Mouse (Mus musculus) hindbrain, postnatal 0 days (tissue): Measurements from ENCODE around the gene Rexo4. TPM values are rescaled to one million over a fixed set of nuclear protein-coding genes. Genes with fewer than 3 reads are reported as not detected.

Source experiments
- ATAC-seq: fragments of 200-750 bp; cut with Nextera tagmentation; 2 replicates; pipeline ENCODE4 v1.8.0; 2017; ENCODE audit warnings: mild to moderate bottlenecking, moderate TSS enrichment, moderate library complexity
- DNase-seq: peaks from one replicate; pipeline ENCODE4 v3.0.0-alpha.2; 2015; ENCODE audit warnings: low spot score
- H3K27ac ChIP-seq: fragments of 300-500 bp; sonication (generic); 2 replicates; pipeline ENCODE4 v1.5.1; 2014; ENCODE audit warnings: mild to moderate bottlenecking
- H3K27me3 ChIP-seq: fragments of 300-500 bp; sonication (generic); 2 replicates; pipeline ENCODE4 v1.6.1; 2014; ENCODE audit warnings: low read length, mixed read lengths; ENCODE audit not compliant: insufficient read depth
- H3K36me3 ChIP-seq: fragments of 300-500 bp; sonication (generic); 2 replicates; pipeline ENCODE4 v1.6.1; 2014; ENCODE audit warnings: low read length, mixed read lengths; ENCODE audit not compliant: insufficient read depth
- H3K4me1 ChIP-seq: fragments of 300-500 bp; sonication (generic); 2 replicates; pipeline ENCODE4 v1.6.1; 2014; ENCODE audit warnings: antibody characterized with exemption, low read length, mixed read lengths; ENCODE audit not compliant: insufficient read depth
- H3K4me2 ChIP-seq: fragments of 300-500 bp; sonication (generic); 2 replicates; pipeline ENCODE4 v1.6.1; 2014; ENCODE audit warnings: low read depth, mild to moderate bottlenecking, low read length, moderate library complexity, mixed read lengths
- H3K4me3 ChIP-seq: fragments of 300-500 bp; sonication (generic); 2 replicates; pipeline ENCODE4 v1.5.1; 2014; ENCODE audit warnings: low read length
- H3K9ac ChIP-seq: fragments of 300-500 bp; sonication (generic); replicated peaks from 2 replicates; pipeline ENCODE4 v1.6.1; 2014; ENCODE audit warnings: mild to moderate bottlenecking, low read length, moderate library complexity, mixed read lengths
- H3K9me3 ChIP-seq: fragments of 300-500 bp; sonication (generic); 2 replicates; pipeline ENCODE4 v1.6.1; 2016; ENCODE audit warnings: low read length, mixed read lengths
- CTCF ChIP-seq: IDR thresholded peaks from 2 replicates; pipeline ENCODE4 v1.5.1; 2016; ENCODE audit warnings: antibody characterized with exemption, control low read depth, low read depth
- WGBS: fragments of 180-500 bp; shearing (Covaris S2); extraction: QIAGEN DNeasy Blood & Tissue Kit; methylation state at CpG from one replicate; pipeline ENCODE4 v1.1.7; 2014; 5-methylcytosine and 5-hydroxymethylcytosine counted together
- polyA plus RNA-seq: library from polyadenylated mRNA; unstranded; fragments of >200 nt; fragmentation: Nextera tagmentation; extraction: Ambion mirVana; gene quantifications from 2 replicates; pipeline ENCODE4 v1.2.1, GENCODE M21; 2015
- total RNA-seq: library from RNA; depleted of rRNA; stranded (reverse); fragments of >200 nt; gene quantifications from 2 replicates; pipeline ENCODE4 v1.2.3, GENCODE M21; 2014

The Rexo4 gene
- total and polyA plus RNA-seq, 2 experiments from 2014 or later, result 25.0 to 35.3 TPM

DNA sequence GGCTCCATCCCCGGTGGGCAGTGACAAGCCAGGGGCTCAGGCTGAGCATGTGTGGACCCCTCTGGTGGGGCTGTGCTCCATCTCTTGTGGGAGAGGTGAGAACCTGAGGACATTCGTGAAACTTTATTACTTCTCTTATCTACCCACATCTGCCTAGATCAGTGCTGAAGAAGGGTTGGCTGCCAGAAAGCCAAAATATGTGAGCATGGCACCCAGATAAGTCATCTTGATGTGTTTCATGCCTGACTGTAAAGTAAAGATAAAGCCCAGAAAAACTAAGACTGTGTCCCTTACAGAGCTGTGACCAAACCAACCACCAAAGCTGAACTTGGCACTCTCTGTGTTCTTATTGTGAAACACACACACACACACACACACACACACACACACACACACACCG, 29.8 kb upstream of the Rexo4 start:
- Histone ChIP-seq H3K9ac (no peak overlapping the region), H3K27me3 (no peaks in the 10 kb centered on the region), H3K4me2 (no peak overlapping the region), H3K9me3 (no peaks in the 10 kb centered on the region), H3K36me3 (no peaks in the 10 kb centered on the region), H3K4me1 (no peaks in the 10 kb centered on the region), H3K27ac (no peak overlapping the region), H3K4me3 (no peak overlapping the region)
- WGBS, result 84% methylated on average over 3 of the region's 3 CpGs
- DNase-seq (no peak), ATAC-seq (no peak)
- TF ChIP-seq CTCF, result no peak

DNA sequence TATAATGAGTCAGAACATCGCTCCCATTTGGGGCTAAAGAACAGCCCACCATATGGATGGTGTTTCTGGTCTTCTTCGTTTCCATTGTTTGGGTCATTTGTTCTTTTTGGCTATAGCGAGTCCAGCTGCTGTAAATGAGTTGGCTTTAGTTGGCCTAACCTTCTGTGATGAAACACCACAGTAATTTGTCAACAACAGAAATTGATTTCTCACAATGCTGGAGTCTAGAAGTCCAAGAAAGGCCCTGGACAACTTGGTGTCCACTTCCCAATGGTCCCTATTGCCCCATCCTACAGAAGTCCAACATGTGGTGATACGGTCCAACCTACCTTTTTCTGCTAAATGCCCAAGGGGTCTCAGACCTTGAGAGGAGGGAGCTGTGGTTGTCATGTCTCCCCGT, 20.5 kb upstream of the Rexo4 start:
- ATAC-seq (no peak), DNase-seq (no peak)
- TF ChIP-seq CTCF, result no peak
- Histone ChIP-seq H3K4me3 (no peak overlapping the region), H3K4me2 (no peak overlapping the region), H3K9me3 (no peaks in the 10 kb centered on the region), H3K4me1 (no peaks in the 10 kb centered on the region), H3K27ac (no peak overlapping the region), H3K9ac (no peak overlapping the region), H3K36me3 (no peaks in the 10 kb centered on the region), H3K27me3 (no peaks in the 10 kb centered on the region)
- WGBS, result 84% methylated on average over 5 of the region's 5 CpGs

DNA sequence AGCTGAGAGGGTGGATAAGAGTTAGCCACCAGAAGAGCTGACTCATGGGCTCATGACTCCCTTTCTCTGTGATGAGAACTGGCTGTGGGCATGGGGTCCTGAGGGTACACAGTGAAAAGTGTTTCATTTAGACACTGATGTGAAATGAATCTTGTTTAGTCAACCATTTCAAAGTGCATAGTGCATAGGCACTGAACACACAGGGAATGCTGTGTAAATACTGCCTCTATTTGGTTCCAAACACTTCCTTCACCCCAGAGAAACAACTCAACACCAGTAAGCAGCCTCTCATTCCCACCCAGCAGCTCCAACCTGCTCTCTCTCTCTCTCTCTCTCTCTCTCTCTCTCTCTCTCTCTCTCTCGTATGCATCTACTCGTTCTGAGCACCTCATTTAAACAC, 20.0 kb upstream of the Rexo4 start:
- H3K4me1 ChIP-seq, result no peaks in the 10 kb centered on the region
- 70% methylated on average over 2 of the region's 2 CpGs for WGBS
- H3K27ac ChIP-seq, result no peak overlapping the region
- no peaks in the 10 kb centered on the region for H3K36me3 ChIP-seq
- H3K27me3 ChIP-seq, result no peaks in the 10 kb centered on the region
- ATAC-seq, result no peak
- TF ChIP-seq CTCF, result no peak
- H3K4me3 ChIP-seq, result no peak overlapping the region
- H3K9me3 ChIP-seq, result no peaks in the 10 kb centered on the region
- H3K4me2 ChIP-seq, result no peak overlapping the region
- no peak for DNase-seq
- no peak overlapping the region for H3K9ac ChIP-seq

DNA sequence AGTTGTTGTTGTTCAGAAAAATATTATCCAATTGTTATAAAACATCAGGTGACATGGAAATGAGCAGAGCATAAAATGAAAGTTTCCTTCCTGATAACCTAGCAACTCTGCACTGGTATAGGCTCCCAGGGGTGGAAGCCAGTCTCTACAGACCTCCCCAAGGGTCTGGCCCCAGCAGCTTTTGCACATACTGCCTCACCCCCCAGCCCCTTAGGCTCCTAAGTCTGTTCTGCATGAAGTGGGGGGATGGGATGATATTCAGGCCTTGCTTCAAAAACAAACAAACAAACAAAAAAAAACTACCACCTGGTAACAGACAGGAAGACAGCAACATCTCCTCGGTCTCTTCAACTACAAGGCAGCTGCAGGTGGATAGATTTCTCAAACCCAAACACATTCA, 16.2 kb upstream of the Rexo4 start:
- H3K4me2 ChIP-seq, result no peak overlapping the region
- H3K9ac ChIP-seq, result no peak overlapping the region
- H3K36me3 ChIP-seq, result no peaks in the 10 kb centered on the region
- H3K27me3 ChIP-seq, result no peaks in the 10 kb centered on the region
- ATAC-seq (no peak), DNase-seq (no peak)
- no peaks in the 10 kb centered on the region for H3K9me3 ChIP-seq
- H3K4me1 ChIP-seq, result no peaks in the 10 kb centered on the region
- H3K4me3 ChIP-seq, result no peak overlapping the region
- no peak overlapping the region for H3K27ac ChIP-seq
- whole genome bisulfite sequencing, result 71% methylated on average over 1 of the region's 1 CpGs
- TF ChIP-seq CTCF, result no peak

DNA sequence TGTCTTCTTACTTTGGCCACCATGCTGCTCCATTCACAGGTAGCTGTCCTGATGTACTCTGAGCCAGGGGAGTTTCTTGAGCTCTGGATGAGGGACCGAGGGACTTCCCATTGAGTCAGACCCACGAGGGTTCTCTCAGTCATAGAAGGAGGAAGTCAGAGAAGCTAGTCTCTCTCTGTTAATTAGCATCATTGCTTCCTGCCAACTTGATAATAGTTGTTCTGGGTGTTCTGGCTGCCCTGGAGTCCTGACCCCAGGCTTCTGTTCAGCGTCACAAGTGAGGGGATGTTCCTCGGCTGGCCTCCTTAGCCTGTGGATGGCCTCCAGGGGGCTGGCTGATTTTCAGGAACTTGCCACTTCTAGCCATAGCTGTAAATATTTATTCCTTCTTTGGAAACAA, 9.8 kb upstream of the Rexo4 start:
- no peaks in the 10 kb centered on the region for H3K27me3 ChIP-seq
- H3K9me3 ChIP-seq, result no peaks in the 10 kb centered on the region
- H3K36me3 ChIP-seq, result no peaks in the 10 kb centered on the region
- DNase-seq (no peak), ATAC-seq (no peak)
- TF ChIP-seq CTCF, result no peak
- no peaks in the 10 kb centered on the region for H3K4me1 ChIP-seq
- no peak overlapping the region for H3K9ac ChIP-seq
- H3K27ac ChIP-seq, result no peak overlapping the region
- H3K4me2 ChIP-seq, result no peak overlapping the region
- WGBS, result 60% methylated on average over 4 of the region's 4 CpGs
- H3K4me3 ChIP-seq, result no peak overlapping the region

DNA sequence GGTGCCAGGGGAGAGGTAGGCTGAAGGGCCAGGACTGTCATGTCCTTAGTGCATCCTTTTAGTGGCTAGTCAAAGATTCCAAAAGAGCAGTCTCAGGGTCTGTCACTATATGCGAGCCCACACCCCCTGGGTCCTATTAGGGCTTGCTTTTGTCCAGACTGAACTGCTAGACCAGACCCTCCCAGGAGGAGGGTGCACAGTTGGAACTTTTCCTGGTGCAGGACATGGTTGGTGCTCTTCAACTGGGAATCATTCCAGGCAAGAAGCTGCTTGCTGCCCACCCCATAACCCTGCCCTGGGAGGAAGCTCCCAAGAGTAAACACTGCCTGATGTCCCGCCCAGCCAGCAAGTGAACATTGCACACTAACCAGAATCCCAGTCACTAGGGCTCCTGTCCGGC, 8.9 kb upstream of the Rexo4 start, which contains the start of gene Adamts13:
TSS of gene Adamts13 (plus strand) at position 301 of the 400 bp plus-strand sequence.
- no peaks in the 10 kb centered on the region for H3K4me1 ChIP-seq

DNA sequence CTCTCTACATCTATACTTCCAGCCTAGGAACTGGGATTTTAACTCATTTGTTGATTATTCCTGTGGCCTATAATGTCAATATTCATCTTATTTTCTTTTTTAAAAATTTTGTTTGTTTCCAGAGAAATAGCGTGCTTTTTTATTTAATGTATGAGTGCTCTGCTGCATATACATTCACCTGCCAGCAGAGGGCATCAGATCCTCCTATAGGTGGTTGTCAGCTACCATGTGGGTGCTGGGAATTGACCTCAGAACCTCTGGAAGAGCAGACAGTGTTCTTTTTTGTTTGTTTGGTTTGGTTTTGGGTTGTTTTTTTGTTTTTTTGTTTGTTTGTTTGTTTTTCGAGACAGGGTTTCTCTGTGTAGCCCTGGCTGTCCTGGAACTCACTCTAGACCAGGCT, 3.1 kb upstream of the Rexo4 start:
- no peak overlapping the region for H3K27ac ChIP-seq
- H3K4me3 ChIP-seq, result no peak overlapping the region
- no peak for DNase-seq
- no peaks in the 10 kb centered on the region for H3K27me3 ChIP-seq
- no peak for ATAC-seq
- WGBS, result 80% methylated on average over 2 of the region's 2 CpGs
- TF ChIP-seq CTCF, result peak; percentile 20; the same call in 1 of the 2 replicates
- H3K9ac ChIP-seq, result no peak overlapping the region
- no peaks in the 10 kb centered on the region for H3K36me3 ChIP-seq
- peaks cover 5% of the 10 kb centered on the region for H3K4me1 ChIP-seq
- no peak overlapping the region for H3K4me2 ChIP-seq
- H3K9me3 ChIP-seq, result no peaks in the 10 kb centered on the region

More for the DNA sequence above, 8.9 kb upstream of the Rexo4 start, which contains the start of gene Adamts13:
- Histone ChIP-seq H3K9ac (no peak within 1 kb of the TSS), H3K9me3 (no peaks in the 10 kb centered on the region), H3K4me3 (no peak within 1 kb of the TSS), H3K27ac (no peak within 1 kb of the TSS), H3K27me3 (no peaks in the 10 kb centered on the region), H3K36me3 (no peaks in the 10 kb centered on the region), H3K4me2 (no peak within 1 kb of the TSS)
- ATAC-seq (no peak), DNase-seq (no peak)
- 59% methylated on average over 3 of the region's 3 CpGs for WGBS
- TF ChIP-seq CTCF, result no peak
